Mouse (Mus musculus) E14TG2a.4 (cell line): ENCODE results near the gene Gemin7.

ENCODE experiments used
- H3K27me3 ChIP-seq: 2 replicates; pipeline ENCODE4 v1.6.1; 2014; ENCODE audit warnings: low read length, control low read depth; ENCODE audit not compliant: insufficient read depth
- H3K36me3 ChIP-seq: 2 replicates; pipeline ENCODE4 v1.6.1; 2014; ENCODE audit warnings: low read length, control low read depth; ENCODE audit not compliant: insufficient read depth
- H3K4me1 ChIP-seq: replicated peaks from 2 replicates; pipeline ENCODE4 v1.6.1; 2014; ENCODE audit warnings: low read depth, low read length, control low read depth
- H3K4me3 ChIP-seq: replicated peaks from 2 replicates; pipeline ENCODE4 v1.5.1; 2014; ENCODE audit warnings: mild to moderate bottlenecking, low read length
- H3K9me3 ChIP-seq: 2 replicates; pipeline ENCODE4 v1.6.1; 2014; ENCODE audit warnings: low read length, control low read depth
- CTCF ChIP-seq: conservative IDR thresholded peaks from 2 replicates; pipeline ENCODE4 v1.5.1; 2014; ENCODE audit warnings: low read length
- NANOG ChIP-seq: IDR thresholded peaks from 2 replicates; pipeline ENCODE4 v1.6.1; 2014; ENCODE audit warnings: borderline replicate concordance, low read length, mixed read lengths
- POU5F1 ChIP-seq: IDR thresholded peaks from 2 replicates; pipeline ENCODE4 v1.6.1; 2014; ENCODE audit warnings: low read length, borderline replicate concordance

Gemin7 gene

GRCm38 (mm10) chr7:19525105-19525481 is 52.3 kb downstream of the Gemin7 start:
- TF ChIP-seq CTCF (no peak), NANOG (no peak), POU5F1 (no peak)
- Histone ChIP-seq H3K9me3 (no peaks in the 10 kb centered on the region), H3K27me3 (peaks cover 63% of the 10 kb centered on the region), H3K36me3 (peaks cover 8% of the 10 kb centered on the region), H3K4me3 (no peak overlapping the region), H3K4me1 (peaks cover 32% of the 10 kb centered on the region)

- peaks cover 7% of the 10 kb centered on the region for H3K36me3 ChIP-seq
- no peaks in the 10 kb centered on the region for H3K9me3 ChIP-seq
- H3K4me1 ChIP-seq: peaks cover 32% of the 10 kb centered on the region
- peaks cover 69% of the 10 kb centered on the region for H3K27me3 ChIP-seq
- no peak for TF ChIP-seq POU5F1
- no peak for TF ChIP-seq NANOG
- TF ChIP-seq CTCF: no peak
- peak overlapping the region; percentile 66 for H3K4me3 ChIP-seq
These were observed 52.8 kb downstream of the Gemin7 start for GRCm38 (mm10) chr7:19524420-19525104.

GRCm38 (mm10) chr7:19523757-19524419 is 53.5 kb downstream of the Gemin7 start:
- H3K4me1 ChIP-seq: peaks cover 32% of the 10 kb centered on the region
- TF ChIP-seq CTCF (no peak), NANOG (no peak), POU5F1 (no peak)
- no peaks in the 10 kb centered on the region for H3K9me3 ChIP-seq
- H3K27me3 ChIP-seq: peaks cover 75% of the 10 kb centered on the region
- peaks cover under 1% of the 10 kb centered on the region; the same call in 1 of the 2 replicates for H3K36me3 ChIP-seq
- H3K4me3 ChIP-seq: peak overlapping the region; percentile 66

- Histone ChIP-seq H3K9me3 (no peaks in the 10 kb centered on the region), H3K27me3 (peaks cover 82% of the 10 kb centered on the region), H3K36me3 (no peaks in the 10 kb centered on the region), H3K4me1 (peaks cover 32% of the 10 kb centered on the region), H3K4me3 (peak overlapping the region; percentile 66)
- no peak for TF ChIP-seq NANOG
- TF ChIP-seq CTCF: no peak
- TF ChIP-seq POU5F1: no peak
These were observed 54.2 kb downstream of the Gemin7 start for GRCm38 (mm10) chr7:19523017-19523756.

- H3K4me1 ChIP-seq: peaks cover 47% of the 10 kb centered on the region
- H3K9me3 ChIP-seq: no peaks in the 10 kb centered on the region
- TF ChIP-seq POU5F1: no peak
- no peak for TF ChIP-seq CTCF
- no peak for TF ChIP-seq NANOG
- no peaks in the 10 kb centered on the region; the same call in 1 of the 2 replicates for H3K36me3 ChIP-seq
- H3K4me3 ChIP-seq: peak overlapping the region; percentile 72
- peaks cover 91% of the 10 kb centered on the region for H3K27me3 ChIP-seq
These were observed 57.4 kb downstream of the Gemin7 start for GRCm38 (mm10) chr7:19520032-19520431.

- peak within 1 kb of the TSS; percentile 55 for H3K4me3 ChIP-seq
- H3K9me3 ChIP-seq: no peaks in the 10 kb centered on the region
- H3K27me3 ChIP-seq: peaks cover 69% of the 10 kb centered on the region
- peaks cover 41% of the 10 kb centered on the region for H3K4me1 ChIP-seq
- peak; percentile 27 for TF ChIP-seq CTCF
- TF ChIP-seq NANOG: no peak
- H3K36me3 ChIP-seq: no peaks in the 10 kb centered on the region; the same call in 1 of the 2 replicates
These were observed 59.6 kb downstream of the Gemin7 start, which contains the start of gene Nkpd1 for GRCm38 (mm10) chr7:19517652-19518365. Gene Nkpd1, plus strand, starts transcription at chr7:19517838.
